Mouse (Mus musculus): ENCODE measurements around the gene Trabd. TPM values are rescaled to one million over a fixed set of nuclear protein-coding genes. Genes with fewer than 3 reads are reported as not detected.

Gene Trabd
- polyA plus RNA-seq, 1 experiment from 2014 or later = 56.6 TPM

DNA sequence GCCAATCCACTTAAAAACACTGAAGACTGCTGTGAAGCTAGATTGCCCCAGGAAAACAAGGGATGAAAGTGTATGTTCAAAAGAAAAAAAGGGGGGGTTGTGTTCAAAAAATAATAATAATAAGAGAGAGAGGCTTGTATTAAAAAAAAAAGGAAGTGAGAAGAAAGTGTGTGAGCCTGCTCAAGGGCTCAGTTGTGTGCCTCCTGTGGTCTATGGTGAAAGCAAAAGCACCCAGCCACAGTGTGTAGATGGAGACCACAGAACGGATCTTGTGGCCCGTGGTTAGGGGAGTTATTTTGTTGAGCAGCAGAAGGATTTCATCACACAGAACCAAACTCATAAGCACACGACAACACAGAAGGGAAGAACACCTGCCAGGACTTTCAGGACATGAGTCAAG, 56.4 kb downstream of the Trabd start:
- Histone ChIP-seq H3K27me3 (no peaks in the 10 kb centered on the region), H3K9ac (no peak overlapping the region), H3K27ac (no peak overlapping the region), H3K9me3 (no peaks in the 10 kb centered on the region), H3K4me1 (peaks cover 18% of the 10 kb centered on the region), H3K36me3 (no peaks in the 10 kb centered on the region), H3K4me2 (no peak overlapping the region), H3K4me3 (no peak overlapping the region)
- WGBS = 92% methylated on average over 3 of the region's 3 CpGs
- ATAC-seq (ENCODE audit: insufficient number of reproducible peaks, low FRiP score, low TSS enrichment, low read depth) = no peak

Other genes starting within 250 kb of the Trabd start
- 52.9 and 61.4 TPM in 2 replicates for gene Pim3, start 212.9 kb upstream of the Trabd start, polyA plus RNA-seq (2015; fragmentation: Nextera tagmentation; extraction: Ambion mirVana)
- not detected in 2 replicates for gene Ttll8, start 120.7 kb upstream of the Trabd start, polyA plus RNA-seq (2015; fragmentation: Nextera tagmentation; extraction: Ambion mirVana)
- gene Mlc1, start 96.1 kb upstream of the Trabd start, polyA plus RNA-seq (2015; fragmentation: Nextera tagmentation; extraction: Ambion mirVana) = 0.40 TPM in 2 replicates
- 0.08 and 0.63 TPM in 2 replicates for gene Mov10l1, start 92.2 kb upstream of the Trabd start, polyA plus RNA-seq (2015; fragmentation: Nextera tagmentation; extraction: Ambion mirVana)
- gene Panx2, start 15.4 kb upstream of the Trabd start, polyA plus RNA-seq (2015; fragmentation: Nextera tagmentation; extraction: Ambion mirVana) = 0.31 and 0.34 TPM in 2 replicates
- gene Selenoo, start 14.0 kb downstream of the Trabd start, polyA plus RNA-seq (2015; fragmentation: Nextera tagmentation; extraction: Ambion mirVana) = 14.4 and 16.9 TPM in 2 replicates
- gene Tubgcp6, start 48.0 kb downstream of the Trabd start, polyA plus RNA-seq (2015; fragmentation: Nextera tagmentation; extraction: Ambion mirVana) = 12.6 and 12.7 TPM in 2 replicates
- gene Hdac10, start 53.6 kb downstream of the Trabd start, polyA plus RNA-seq (2015; fragmentation: Nextera tagmentation; extraction: Ambion mirVana) = 22.4 and 23.4 TPM in 2 replicates
- gene Mapk12, start 65.6 kb downstream of the Trabd start, polyA plus RNA-seq (2015; fragmentation: Nextera tagmentation; extraction: Ambion mirVana) = 7.1 and 15.4 TPM in 2 replicates
- 7.8 and 8.3 TPM in 2 replicates for gene Mapk11, start 74.5 kb downstream of the Trabd start, polyA plus RNA-seq (2015; fragmentation: Nextera tagmentation; extraction: Ambion mirVana)
- gene Plxnb2, start 105.7 kb downstream of the Trabd start, polyA plus RNA-seq (2015; fragmentation: Nextera tagmentation; extraction: Ambion mirVana) = 144 and 149 TPM in 2 replicates
- 12.4 and 13.0 TPM in 2 replicates for gene Dennd6b, start 121.4 kb downstream of the Trabd start, polyA plus RNA-seq (2015; fragmentation: Nextera tagmentation; extraction: Ambion mirVana)
- gene Ppp6r2, start 136.4 kb downstream of the Trabd start, polyA plus RNA-seq (2015; fragmentation: Nextera tagmentation; extraction: Ambion mirVana) = 24.5 and 25.0 TPM in 2 replicates
- gene Sbf1, start 240.2 kb downstream of the Trabd start, polyA plus RNA-seq (2015; fragmentation: Nextera tagmentation; extraction: Ambion mirVana) = 50.9 and 55.3 TPM in 2 replicates
- gene Adm2, start 247.6 kb downstream of the Trabd start, polyA plus RNA-seq (2015; fragmentation: Nextera tagmentation; extraction: Ambion mirVana) = 1.6 and 1.9 TPM in 2 replicates